Mouse (Mus musculus): ENCODE results near the gene Slc41a1. TPM values are rescaled to one million over a fixed set of nuclear protein-coding genes. Genes with fewer than 3 reads are reported as not detected.

Gene Slc41a1
- total and polyA plus RNA-seq, 2 experiments from 2014 or later: 21.0 to 45.5 TPM

DNA sequence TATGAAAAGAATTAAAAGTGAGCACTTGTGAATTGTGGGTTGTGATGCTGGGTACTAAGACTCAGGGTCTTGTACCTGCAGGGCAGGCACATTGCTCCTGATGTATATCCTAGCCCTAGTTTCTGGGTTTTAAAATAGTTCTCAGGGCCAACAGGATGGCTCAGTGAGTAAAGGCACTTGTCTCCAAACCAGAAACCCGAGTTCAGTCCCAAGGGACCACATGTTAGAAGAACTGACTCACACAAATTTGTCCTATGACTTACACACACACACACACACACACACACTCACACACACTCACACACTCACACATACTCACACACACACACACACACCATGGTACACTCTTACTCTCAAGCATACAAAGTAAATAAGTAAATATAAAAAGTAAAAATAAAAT, 45.6 kb downstream of the Slc41a1 start:
- H3K4me3 ChIP-seq (ENCODE audit: low read depth, low read length): no peak overlapping the region
- no peak overlapping the region for H3K9ac ChIP-seq (replicated peaks; ENCODE audit: low read length, poor library complexity, severe bottlenecking)
- H3K27me3 ChIP-seq (ENCODE audit: insufficient read depth, low read length): no peaks in the 10 kb centered on the region
- TF ChIP-seq CTCF (IDR thresholded peaks at IDR 0.05): no peak
- no peak overlapping the region for H3K27ac ChIP-seq (ENCODE audit: low read depth, low read length)
- 83% methylated on average over 1 of the region's 1 CpGs for WGBS
- no peaks in the 10 kb centered on the region for H3K36me3 ChIP-seq (ENCODE audit: insufficient read depth, low read length)
- DNase-seq (ENCODE audit: low spot score): no peak
- no peak overlapping the region for H3K4me2 ChIP-seq (ENCODE audit: low read depth, low read length, poor library complexity, severe bottlenecking)
- ATAC-seq (ENCODE audit: low FRiP score): no peak
- H3K9me3 ChIP-seq (ENCODE audit: low read length): no peaks in the 10 kb centered on the region
- no peaks in the 10 kb centered on the region for H3K4me1 ChIP-seq (ENCODE audit: insufficient read depth, low read length)

DNA sequence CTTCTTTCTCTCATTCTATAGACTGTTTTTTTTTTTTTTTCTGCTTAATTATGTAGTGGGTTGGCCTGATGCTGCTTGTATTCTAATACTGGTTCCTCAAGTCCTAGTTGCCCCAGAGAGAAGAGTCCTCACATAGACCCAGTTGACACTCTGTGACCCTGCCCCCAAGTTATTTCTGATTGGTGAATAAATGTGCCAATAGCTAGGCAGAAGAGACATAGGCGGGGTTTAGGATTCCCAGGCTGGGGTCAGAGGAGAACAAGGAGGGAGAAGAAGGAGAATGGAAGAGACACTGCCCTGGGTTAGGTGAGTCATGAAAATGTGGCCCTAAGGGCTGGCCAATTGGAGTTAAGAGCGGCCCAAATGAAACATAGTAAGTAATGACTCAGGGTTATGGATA, 52.5 kb downstream of the Slc41a1 start:
- ATAC-seq (ENCODE audit: low FRiP score) (no peak), DNase-seq (ENCODE audit: low spot score) (no peak)
- Histone ChIP-seq H3K27ac (ENCODE audit: low read depth, low read length) (no peak overlapping the region), H3K9ac (replicated peaks; ENCODE audit: low read length, poor library complexity, severe bottlenecking) (no peak overlapping the region), H3K36me3 (ENCODE audit: insufficient read depth, low read length) (no peaks in the 10 kb centered on the region), H3K4me2 (ENCODE audit: low read depth, low read length, poor library complexity, severe bottlenecking) (no peak overlapping the region), H3K9me3 (ENCODE audit: low read length) (no peaks in the 10 kb centered on the region), H3K4me3 (ENCODE audit: low read depth, low read length) (no peak overlapping the region), H3K27me3 (ENCODE audit: insufficient read depth, low read length) (no peaks in the 10 kb centered on the region), H3K4me1 (ENCODE audit: insufficient read depth, low read length) (no peaks in the 10 kb centered on the region)
- TF ChIP-seq CTCF (IDR thresholded peaks at IDR 0.05): no peak
- WGBS: 86% methylated on average over 2 of the region's 2 CpGs

DNA sequence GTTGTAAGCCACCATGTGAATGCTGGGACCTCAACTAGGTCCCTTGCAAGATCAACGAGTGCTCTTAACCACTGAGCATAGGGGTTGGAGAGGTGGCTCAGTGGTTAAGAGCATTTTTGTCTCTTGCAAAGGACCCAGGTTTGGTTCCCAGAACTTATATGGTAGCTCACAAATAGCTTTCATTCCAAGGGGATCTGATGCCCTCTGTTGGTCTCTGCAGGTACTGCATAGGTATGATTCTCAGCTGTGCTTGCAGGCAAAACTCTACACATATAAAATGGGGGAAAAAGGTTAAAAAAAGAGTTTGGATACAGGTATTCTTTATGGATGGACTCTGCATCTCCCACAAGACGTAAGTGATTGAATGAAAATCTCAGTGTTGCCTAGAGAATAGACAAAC, 55.5 kb downstream of the Slc41a1 start:
- ATAC-seq (ENCODE audit: low FRiP score) (no peak), DNase-seq (ENCODE audit: low spot score) (no peak)
- peak; percentile 46 for TF ChIP-seq CTCF (IDR thresholded peaks at IDR 0.05)
- no peak overlapping the region for H3K27ac ChIP-seq (ENCODE audit: low read depth, low read length)
- H3K36me3 ChIP-seq (ENCODE audit: insufficient read depth, low read length): no peaks in the 10 kb centered on the region
- H3K4me1 ChIP-seq (ENCODE audit: insufficient read depth, low read length): no peaks in the 10 kb centered on the region
- no peaks in the 10 kb centered on the region for H3K27me3 ChIP-seq (ENCODE audit: insufficient read depth, low read length)
- no peaks in the 10 kb centered on the region for H3K9me3 ChIP-seq (ENCODE audit: low read length)
- no peak overlapping the region for H3K4me3 ChIP-seq (ENCODE audit: low read depth, low read length)
- no peak overlapping the region for H3K9ac ChIP-seq (replicated peaks; ENCODE audit: low read length, poor library complexity, severe bottlenecking)
- no peak overlapping the region for H3K4me2 ChIP-seq (ENCODE audit: low read depth, low read length, poor library complexity, severe bottlenecking)
- 72% methylated on average over 2 of the region's 2 CpGs for WGBS

DNA sequence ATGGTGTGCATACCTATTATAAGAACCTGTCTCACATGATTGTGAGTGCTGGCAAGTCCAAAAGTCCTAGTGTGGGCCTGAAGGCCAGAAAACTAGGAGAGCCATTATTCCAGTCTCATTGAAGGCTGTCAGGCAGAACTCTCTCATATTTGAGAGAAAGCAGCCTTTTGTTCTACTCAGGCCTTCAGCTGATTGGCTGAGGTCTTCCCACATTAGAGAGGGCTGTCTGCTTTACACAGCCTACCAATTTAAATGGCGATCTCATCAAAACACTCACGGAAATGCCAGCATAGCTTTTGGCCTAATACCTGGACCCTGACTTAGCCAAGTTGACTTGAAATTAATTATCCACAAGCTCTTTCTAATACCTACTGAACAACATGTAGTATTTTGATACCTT, 58.9 kb downstream of the Slc41a1 start:
- no peak for ATAC-seq (ENCODE audit: low FRiP score)
- no peak for TF ChIP-seq CTCF (IDR thresholded peaks at IDR 0.05)

DNA sequence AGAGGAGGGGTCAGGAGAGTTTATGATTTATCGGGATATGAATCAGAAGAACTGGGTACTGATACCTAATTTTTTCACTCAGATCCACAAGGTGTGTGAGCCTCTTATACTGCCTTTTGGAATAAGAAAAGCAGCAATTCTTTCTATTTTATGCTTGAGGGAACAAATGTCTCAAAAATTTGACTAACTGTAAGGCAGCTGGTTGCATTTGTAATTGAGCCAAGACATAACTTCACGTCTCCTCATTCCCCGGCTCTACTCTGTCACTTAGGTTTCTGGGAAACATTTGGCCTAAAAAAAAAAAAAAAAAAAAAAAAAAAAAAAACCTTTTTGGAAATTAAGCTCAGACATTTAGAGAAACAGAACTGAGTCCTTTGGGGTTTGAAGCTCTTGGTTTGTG, 59.3 kb downstream of the Slc41a1 start:
- WGBS: 78% methylated on average over 3 of the region's 3 CpGs
- H3K4me1 ChIP-seq (ENCODE audit: insufficient read depth, low read length): no peaks in the 10 kb centered on the region
- H3K4me3 ChIP-seq (ENCODE audit: low read depth, low read length): no peak overlapping the region
- no peak overlapping the region for H3K27ac ChIP-seq (ENCODE audit: low read depth, low read length)
- no peaks in the 10 kb centered on the region for H3K9me3 ChIP-seq (ENCODE audit: low read length)
- no peak for DNase-seq (ENCODE audit: low spot score)
- no peak for TF ChIP-seq CTCF (IDR thresholded peaks at IDR 0.05)
- H3K27me3 ChIP-seq (ENCODE audit: insufficient read depth, low read length): no peaks in the 10 kb centered on the region
- H3K36me3 ChIP-seq (ENCODE audit: insufficient read depth, low read length): no peaks in the 10 kb centered on the region
- H3K4me2 ChIP-seq (ENCODE audit: low read depth, low read length, poor library complexity, severe bottlenecking): no peak overlapping the region
- ATAC-seq (ENCODE audit: low FRiP score): no peak
- no peak overlapping the region for H3K9ac ChIP-seq (replicated peaks; ENCODE audit: low read length, poor library complexity, severe bottlenecking)

More for the DNA sequence above, 58.9 kb downstream of the Slc41a1 start:
- Histone ChIP-seq H3K36me3 (ENCODE audit: insufficient read depth, low read length) (no peaks in the 10 kb centered on the region), H3K27me3 (ENCODE audit: insufficient read depth, low read length) (no peaks in the 10 kb centered on the region), H3K27ac (ENCODE audit: low read depth, low read length) (no peak overlapping the region), H3K9ac (replicated peaks; ENCODE audit: low read length, poor library complexity, severe bottlenecking) (no peak overlapping the region), H3K4me1 (ENCODE audit: insufficient read depth, low read length) (no peaks in the 10 kb centered on the region), H3K4me2 (ENCODE audit: low read depth, low read length, poor library complexity, severe bottlenecking) (no peak overlapping the region), H3K9me3 (ENCODE audit: low read length) (no peaks in the 10 kb centered on the region), H3K4me3 (ENCODE audit: low read depth, low read length) (no peak overlapping the region)
- WGBS: 62% methylated on average over 2 of the region's 2 CpGs
- DNase-seq (ENCODE audit: low spot score): no peak

DNA sequence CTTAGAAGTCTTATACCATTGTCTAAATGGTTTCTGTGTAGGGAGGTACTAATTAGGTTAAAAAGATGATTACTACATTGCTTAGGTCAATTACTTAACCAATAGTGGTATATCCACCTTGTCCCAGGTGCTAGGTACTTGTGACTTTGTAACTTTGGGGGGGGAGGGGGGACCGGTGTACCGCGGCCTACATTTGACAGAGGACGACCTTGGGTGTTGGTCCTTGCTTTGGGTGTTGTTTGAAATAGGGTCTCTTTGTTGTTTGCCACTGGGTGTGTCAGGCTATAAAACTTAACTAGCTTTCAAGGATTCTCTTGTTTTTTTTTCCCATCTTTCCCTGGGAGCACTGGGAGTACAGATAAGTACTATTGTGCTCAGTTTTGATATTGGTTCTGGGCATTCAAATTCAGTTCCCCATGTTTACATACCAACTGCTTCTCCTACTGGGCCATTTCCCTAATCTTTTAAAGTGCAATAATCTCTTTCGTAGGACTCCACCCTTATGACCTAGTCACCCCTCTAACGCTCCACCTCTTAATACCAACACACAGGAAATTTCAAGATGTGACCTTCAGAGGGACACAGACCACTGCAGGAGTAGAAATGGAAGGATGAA, 62.9 kb downstream of the Slc41a1 start:
- no peak for TF ChIP-seq CTCF (IDR thresholded peaks at IDR 0.05)
- H3K4me1 ChIP-seq (ENCODE audit: insufficient read depth, low read length): no peaks in the 10 kb centered on the region

More for the DNA sequence above, 62.9 kb downstream of the Slc41a1 start:
- no peak overlapping the region for H3K4me2 ChIP-seq (ENCODE audit: low read depth, low read length, poor library complexity, severe bottlenecking)
- no peaks in the 10 kb centered on the region for H3K27me3 ChIP-seq (ENCODE audit: insufficient read depth, low read length)
- H3K9ac ChIP-seq (replicated peaks; ENCODE audit: low read length, poor library complexity, severe bottlenecking): no peak overlapping the region
- no peak for DNase-seq (ENCODE audit: low spot score)
- ATAC-seq (ENCODE audit: low FRiP score): no peak
- H3K27ac ChIP-seq (ENCODE audit: low read depth, low read length): no peak overlapping the region
- H3K36me3 ChIP-seq (ENCODE audit: insufficient read depth, low read length): no peaks in the 10 kb centered on the region
- no peaks in the 10 kb centered on the region for H3K9me3 ChIP-seq (ENCODE audit: low read length)
- WGBS: 77% methylated on average over 6 of the region's 6 CpGs
- H3K4me3 ChIP-seq (ENCODE audit: low read depth, low read length): no peak overlapping the region

Data from midbrain, postnatal 0 days (tissue).